Mouse (Mus musculus) forebrain, embryonic 15.5 days (tissue): Measurements from ENCODE around the gene Eef1g. TPM values are rescaled to one million over a fixed set of nuclear protein-coding genes. Genes with fewer than 3 reads are reported as not detected.
A peak's percentile ranks its signal among the peaks of the same experiment; 100 is the strongest.

Experiments
- ATAC-seq: fragments of 200-750 bp; cut with Nextera tagmentation; replicated peaks from 2 replicates; pipeline ENCODE4 v1.8.0; 2017; ENCODE audit warnings: mild to moderate bottlenecking, moderate TSS enrichment, moderate library complexity
- H3K27ac ChIP-seq: fragments of 300-500 bp; sonication (generic); replicated peaks from 2 replicates; pipeline ENCODE4 v1.5.1; 2015; ENCODE audit warnings: mild to moderate bottlenecking, inconsistent platforms
- H3K27me3 ChIP-seq: fragments of 300-500 bp; sonication (generic); 2 replicates; pipeline ENCODE4 v1.6.1; 2015; ENCODE audit warnings: inconsistent platforms
- H3K36me3 ChIP-seq: fragments of 300-500 bp; sonication (generic); 2 replicates; pipeline ENCODE4 v1.6.1; 2015; ENCODE audit warnings: mild to moderate bottlenecking, inconsistent platforms
- H3K4me1 ChIP-seq: fragments of 300-500 bp; sonication (generic); 2 replicates; pipeline ENCODE4 v1.6.1; 2015; ENCODE audit warnings: inconsistent platforms
- H3K4me2 ChIP-seq: fragments of 300-500 bp; sonication (generic); replicated peaks from 2 replicates; pipeline ENCODE4 v1.6.1; 2015; ENCODE audit warnings: mild to moderate bottlenecking, inconsistent platforms
- H3K4me3 ChIP-seq: fragments of 300-500 bp; sonication (generic); 2 replicates; pipeline ENCODE4 v1.5.1; 2015; ENCODE audit warnings: mild to moderate bottlenecking, inconsistent platforms
- H3K9ac ChIP-seq: fragments of 300-500 bp; sonication (generic); replicated peaks from 2 replicates; pipeline ENCODE4 v1.6.1; 2015; ENCODE audit warnings: mild to moderate bottlenecking, inconsistent platforms
- H3K9me3 ChIP-seq: fragments of 300-500 bp; sonication (generic); 2 replicates; pipeline ENCODE4 v1.6.1; 2016; ENCODE audit warnings: inconsistent platforms
- WGBS: fragments of 180-500 bp; shearing (Covaris S2); methylation state at CpG from one replicate; pipeline ENCODE4 v1.1.7; 2015; ENCODE audit warnings: mixed read lengths; 5-methylcytosine and 5-hydroxymethylcytosine counted together
- polyA plus RNA-seq: library from polyadenylated mRNA; unstranded; fragments of >200 nt; fragmentation: Nextera tagmentation; extraction: Ambion mirVana; gene quantifications from 2 replicates; pipeline ENCODE4 v1.2.1, GENCODE M21; 2015

Eef1g gene
- polyA plus RNA-seq: 336 and 348 TPM in 2 replicates

DNA sequence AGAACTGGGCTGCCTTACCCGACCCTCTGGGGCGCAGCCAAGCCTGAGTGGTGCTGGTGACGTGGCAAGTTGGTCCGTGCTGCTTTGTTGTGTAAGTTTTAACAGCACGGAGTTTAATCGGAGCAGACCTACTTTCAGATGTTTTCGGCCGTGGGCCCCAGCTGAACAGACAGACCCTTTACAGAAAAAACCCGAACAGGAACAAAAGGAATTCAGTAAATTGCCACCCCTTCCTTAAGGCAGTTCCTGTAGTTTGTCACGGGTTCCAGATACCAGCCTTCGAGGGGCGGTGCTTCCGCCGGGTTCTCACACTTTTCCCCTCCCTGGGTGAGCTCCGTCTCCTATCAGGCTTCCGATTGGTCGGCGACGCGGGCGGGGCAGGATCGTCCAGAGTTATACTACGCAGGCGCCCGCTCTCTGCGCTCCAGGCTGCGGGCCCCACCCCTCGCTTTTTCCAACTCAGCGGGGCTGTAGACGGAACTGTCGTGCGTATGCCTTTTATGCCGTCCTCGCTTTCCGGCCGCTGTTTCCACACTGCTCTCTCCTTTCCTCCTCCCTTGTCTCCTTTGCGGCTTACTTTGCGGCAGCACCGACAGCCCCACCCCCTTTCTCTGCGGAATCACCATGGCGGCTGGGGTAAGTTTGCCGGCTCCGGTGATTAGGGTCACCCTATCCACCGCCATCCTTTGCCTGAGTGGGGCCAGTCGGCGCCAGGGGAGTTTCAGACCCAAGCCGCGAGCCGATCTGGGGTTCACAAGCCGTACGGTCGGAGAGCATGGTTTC is at the start of gene Eef1g:
Eef1g (plus strand) TSS at position 452 of the 783 bp plus-strand sequence.
- H3K9me3 ChIP-seq: no peaks in the 10 kb centered on the region
- H3K27me3 ChIP-seq: no peaks in the 10 kb centered on the region
- H3K27ac ChIP-seq: peak within 1 kb of the TSS; percentile 87
- peaks cover 24% of the 10 kb centered on the region for H3K4me1 ChIP-seq
- peak; percentile 99 for ATAC-seq
- WGBS: under 1% methylated on average over 52 of the region's 52 CpGs
- H3K4me3 ChIP-seq: peak within 1 kb of the TSS; percentile 83
- peaks cover 76% of the 10 kb centered on the region for H3K36me3 ChIP-seq
- peak within 1 kb of the TSS; percentile 59 for H3K4me2 ChIP-seq
- peak within 1 kb of the TSS; percentile 80 for H3K9ac ChIP-seq

DNA sequence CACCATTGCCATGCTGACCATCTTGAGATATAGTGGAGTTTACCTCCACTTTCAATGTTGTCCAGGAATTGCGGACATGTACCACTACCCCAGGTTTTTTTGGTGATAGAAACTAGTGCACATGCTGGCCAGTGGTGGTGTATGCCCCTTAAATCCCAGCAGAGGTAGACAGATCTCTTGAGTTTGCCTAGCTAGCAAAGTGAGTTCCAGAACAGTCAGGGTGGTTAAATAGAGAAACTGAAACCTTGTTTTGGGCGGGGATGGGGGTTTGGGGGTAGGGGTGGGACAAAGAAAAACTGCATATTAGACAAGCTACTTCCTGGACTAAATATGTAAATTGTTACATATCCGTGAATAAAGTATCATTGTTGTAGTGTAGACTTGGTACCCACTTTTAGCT is 47.8 kb upstream of the Eef1g start:
- Histone ChIP-seq H3K27me3 (no peaks in the 10 kb centered on the region), H3K9ac (no peak overlapping the region), H3K36me3 (peaks cover 29% of the 10 kb centered on the region), H3K9me3 (no peaks in the 10 kb centered on the region), H3K4me1 (peaks cover 18% of the 10 kb centered on the region), H3K27ac (no peak overlapping the region), H3K4me3 (no peak overlapping the region), H3K4me2 (no peak overlapping the region)
- no peak for ATAC-seq
- WGBS: 95% methylated on average over 3 of the region's 3 CpGs

DNA sequence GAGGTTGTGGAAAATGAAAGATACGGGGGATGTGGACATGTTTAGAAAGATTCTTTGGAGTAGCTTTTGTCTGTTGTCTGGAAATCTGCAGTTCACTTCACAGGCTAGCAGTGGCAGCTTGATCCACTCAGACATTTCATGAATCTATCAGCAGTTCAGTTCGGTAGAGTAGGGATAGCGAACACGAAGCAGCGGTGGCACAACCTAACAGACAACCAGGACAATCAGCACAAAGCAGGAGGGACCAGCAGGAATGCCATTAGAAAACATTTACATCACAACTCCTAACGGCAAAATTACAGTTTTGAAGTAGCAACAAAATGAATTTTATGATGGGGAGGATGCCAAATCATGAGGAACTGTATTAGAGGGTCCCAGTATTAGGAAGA is 47.2 kb upstream of the Eef1g start:
- Histone ChIP-seq H3K9me3 (no peaks in the 10 kb centered on the region), H3K9ac (peak overlapping the region; percentile 81), H3K4me1 (peaks cover 18% of the 10 kb centered on the region), H3K4me3 (peak overlapping the region; percentile 74), H3K36me3 (peaks cover 26% of the 10 kb centered on the region), H3K4me2 (peak overlapping the region; percentile 68), H3K27ac (peak overlapping the region; percentile 85), H3K27me3 (no peaks in the 10 kb centered on the region)
- WGBS: 68% methylated on average over 6 of the region's 6 CpGs
- 0 out of 2 replicates have a peak, but pooled peaks have one; percentile 10 for ATAC-seq

DNA sequence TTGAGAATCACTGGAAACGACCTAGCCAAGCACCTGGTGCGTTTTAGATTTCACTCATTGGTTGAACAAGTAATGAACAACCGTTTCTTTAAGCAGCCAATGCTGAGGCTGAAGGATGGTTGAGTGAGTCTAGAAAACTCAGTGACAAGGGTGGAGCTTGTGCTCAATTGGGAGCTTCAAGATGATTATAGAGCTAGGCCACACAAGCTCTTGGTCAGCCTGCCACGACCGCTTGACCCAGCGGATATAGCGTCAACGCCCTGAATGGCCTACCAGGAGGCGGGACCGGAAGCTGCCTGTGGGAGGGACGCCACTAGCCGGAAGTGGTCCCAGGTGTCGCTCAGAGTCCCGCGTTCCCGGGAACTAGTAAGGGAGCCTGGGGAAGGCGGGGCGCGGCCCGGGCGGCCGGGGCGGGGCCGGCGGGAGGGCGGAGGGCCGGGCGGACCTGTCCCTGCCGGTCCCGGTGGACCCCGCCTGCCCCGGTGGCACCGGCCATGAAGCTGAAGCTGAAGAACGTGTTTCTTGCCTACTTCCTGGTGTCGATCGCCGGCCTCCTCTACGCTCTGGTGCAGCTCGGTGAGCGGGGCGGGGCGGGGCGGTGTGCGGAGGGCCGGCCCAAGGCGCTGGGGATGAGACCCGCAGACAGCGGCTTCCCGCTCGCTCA is 46.6 kb upstream of the Eef1g start, which contains the start of gene B3gat3:
B3gat3 (plus strand) TSS at position 302 of the 664 bp plus-strand sequence.
- Histone ChIP-seq H3K4me1 (peaks cover 18% of the 10 kb centered on the region), H3K36me3 (peaks cover 21% of the 10 kb centered on the region), H3K4me2 (peak within 1 kb of the TSS; percentile 68), H3K9me3 (no peaks in the 10 kb centered on the region), H3K27me3 (no peaks in the 10 kb centered on the region), H3K27ac (peak within 1 kb of the TSS; percentile 85), H3K9ac (peak within 1 kb of the TSS; percentile 81), H3K4me3 (peak within 1 kb of the TSS; percentile 74)
- WGBS: 2% methylated on average over 50 of the region's 50 CpGs
- ATAC-seq: peak; percentile 98

DNA sequence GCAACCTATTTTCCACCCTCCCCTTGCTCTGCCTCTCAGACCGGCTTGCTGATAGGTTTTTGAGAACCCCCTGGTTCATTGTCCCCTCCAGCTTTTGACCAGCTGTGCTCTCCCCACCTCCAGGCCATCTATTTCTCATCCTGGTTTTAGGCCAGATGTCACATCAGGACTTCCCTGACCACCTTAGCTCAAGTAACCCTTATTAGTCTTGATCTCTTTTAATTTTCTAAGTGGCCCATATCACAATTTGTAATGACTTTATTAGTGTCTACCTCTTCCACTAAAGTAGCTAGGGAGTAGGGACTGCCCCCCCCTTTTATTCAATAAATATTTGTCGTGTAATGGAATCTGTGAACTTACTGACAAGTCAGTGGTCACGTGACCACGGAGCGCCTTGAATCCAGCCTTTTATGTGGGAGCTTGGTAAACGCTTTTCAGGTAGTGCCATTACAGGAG is 46.0 kb upstream of the Eef1g start:
- H3K27me3 ChIP-seq: no peaks in the 10 kb centered on the region
- peaks cover 18% of the 10 kb centered on the region for H3K4me1 ChIP-seq
- H3K36me3 ChIP-seq: peaks cover 19% of the 10 kb centered on the region
- no peaks in the 10 kb centered on the region for H3K9me3 ChIP-seq
- H3K4me3 ChIP-seq: peak overlapping the region; percentile 74
- WGBS: under 1% methylated on average over 6 of the region's 6 CpGs
- H3K4me2 ChIP-seq: peak overlapping the region; percentile 68
- peak overlapping the region; percentile 81 for H3K9ac ChIP-seq
- peak overlapping the region; percentile 85 for H3K27ac ChIP-seq
- no peak; the same call in 1 of the 2 replicates for ATAC-seq

DNA sequence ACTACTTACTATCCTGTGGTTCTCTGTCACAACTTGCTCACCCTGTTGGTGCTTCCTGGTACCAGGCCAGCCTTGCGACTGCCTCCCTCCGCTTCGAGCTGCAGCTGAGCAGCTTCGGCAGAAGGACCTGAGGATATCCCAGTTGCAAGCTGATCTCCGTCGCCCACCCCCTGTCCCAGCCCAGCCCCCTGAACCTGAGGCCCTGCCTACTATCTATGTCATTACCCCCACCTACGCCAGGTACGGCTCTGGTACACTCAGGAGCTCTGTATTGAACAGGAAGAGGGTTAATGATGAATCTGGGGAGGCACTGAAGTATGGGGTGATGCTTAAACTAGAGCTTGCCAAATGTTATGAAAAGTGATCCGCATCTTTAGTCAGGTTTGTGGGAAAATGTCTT is 45.1 kb upstream of the Eef1g start:
- Histone ChIP-seq H3K27me3 (no peaks in the 10 kb centered on the region), H3K9ac (no peak overlapping the region), H3K4me2 (0 out of 2 replicates have a peak overlapping the region, but pooled peaks have one; percentile 8), H3K9me3 (no peaks in the 10 kb centered on the region), H3K4me1 (peaks cover 18% of the 10 kb centered on the region), H3K4me3 (peak overlapping the region; percentile 74), H3K27ac (no peak overlapping the region), H3K36me3 (peaks cover 21% of the 10 kb centered on the region)
- WGBS: 84% methylated on average over 9 of the region's 9 CpGs
- ATAC-seq: no peak

DNA sequence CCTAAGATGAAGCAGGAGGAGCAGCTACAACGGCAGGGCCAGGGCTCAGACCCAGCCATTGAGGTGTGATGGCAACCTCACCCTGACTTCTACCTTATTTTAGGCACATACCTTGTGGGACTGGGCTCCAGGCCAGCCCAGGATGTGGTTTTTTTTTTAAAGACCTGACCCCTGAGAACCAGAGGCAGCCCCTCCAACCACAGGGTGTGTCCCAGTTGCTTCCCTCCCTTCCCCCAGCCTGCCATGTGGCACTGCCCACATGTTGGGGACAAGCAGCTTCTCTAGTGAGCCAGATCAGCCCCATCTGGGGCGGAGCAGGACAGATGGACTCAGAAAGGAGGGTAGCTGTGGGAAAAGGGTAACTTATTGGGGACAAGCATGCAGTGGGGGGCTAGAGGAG is 40.1 kb upstream of the Eef1g start:
- H3K4me2 ChIP-seq: no peak overlapping the region
- no peak overlapping the region for H3K4me3 ChIP-seq
- peaks cover 28% of the 10 kb centered on the region for H3K36me3 ChIP-seq
- no peak overlapping the region for H3K9ac ChIP-seq
- H3K27ac ChIP-seq: no peak overlapping the region
- H3K27me3 ChIP-seq: no peaks in the 10 kb centered on the region
- peaks cover 18% of the 10 kb centered on the region for H3K4me1 ChIP-seq
- no peaks in the 10 kb centered on the region for H3K9me3 ChIP-seq
- 91% methylated on average over 2 of the region's 2 CpGs for WGBS
- no peak for ATAC-seq

DNA sequence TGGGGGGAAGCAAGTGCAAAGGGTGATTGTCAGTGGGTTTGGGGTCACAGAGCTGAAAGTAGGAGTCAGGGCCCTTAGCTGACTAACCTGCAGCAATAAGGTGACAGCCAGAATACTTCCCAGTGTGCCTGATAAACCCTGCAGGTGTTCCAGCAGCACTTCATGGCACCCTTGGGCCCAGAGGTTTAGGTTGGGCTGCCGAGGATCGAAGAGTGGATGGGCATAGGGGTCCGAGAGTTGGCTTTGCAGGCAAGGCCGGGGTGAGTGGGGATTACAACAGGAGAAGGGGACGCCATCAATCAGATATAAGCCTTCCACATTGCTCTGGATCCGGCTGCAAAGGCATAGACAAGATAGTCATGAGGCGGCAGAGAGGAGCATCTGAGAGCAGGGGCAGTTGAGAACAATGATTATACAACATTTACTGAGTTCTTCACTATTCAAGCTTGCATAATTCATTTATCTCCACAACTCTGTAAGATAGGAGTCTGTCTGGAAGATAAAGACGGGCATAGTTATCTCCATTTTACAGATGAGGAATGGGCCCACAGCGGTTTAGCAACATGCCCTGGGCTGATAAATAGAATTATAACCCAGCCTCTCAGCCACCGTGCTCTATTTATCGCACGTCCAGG is 38.8 kb upstream of the Eef1g start:
- 92% methylated on average over 12 of the region's 12 CpGs for WGBS
- Histone ChIP-seq H3K9ac (no peak overlapping the region), H3K4me3 (no peak overlapping the region), H3K27me3 (no peaks in the 10 kb centered on the region), H3K9me3 (no peaks in the 10 kb centered on the region), H3K36me3 (peaks cover 28% of the 10 kb centered on the region), H3K4me1 (peaks cover 16% of the 10 kb centered on the region), H3K4me2 (no peak overlapping the region), H3K27ac (no peak overlapping the region)
- ATAC-seq: no peak

DNA sequence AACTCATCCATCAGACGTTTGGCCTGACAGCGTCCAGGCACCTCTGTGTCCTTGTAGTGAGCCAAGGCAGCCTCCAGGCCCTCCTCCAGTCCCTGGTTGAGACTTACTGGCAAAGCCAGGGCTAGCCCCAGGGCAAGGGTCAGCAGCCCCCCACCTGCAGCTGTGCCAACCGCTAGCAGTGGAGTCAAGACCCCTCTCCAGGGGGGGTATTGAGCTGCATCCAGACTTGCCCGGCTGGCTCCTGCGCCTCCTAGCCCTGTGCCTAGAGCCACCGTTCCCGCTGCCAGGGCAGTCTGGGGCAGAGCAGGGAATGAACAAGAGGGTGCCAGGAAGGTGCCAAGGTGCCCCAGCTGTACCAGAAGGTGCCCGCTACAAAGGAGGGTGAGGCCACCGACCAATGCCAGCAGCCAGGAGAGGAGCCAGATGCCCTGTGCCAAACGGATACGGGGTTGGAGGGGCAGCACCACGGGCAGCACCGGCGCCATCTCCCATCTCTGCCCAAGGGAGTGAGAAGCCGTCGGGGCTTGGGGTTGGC is 38.1 kb upstream of the Eef1g start:
- H3K27ac ChIP-seq: 0 out of 2 replicates have a peak overlapping the region, but pooled peaks have one; percentile 12
- no peaks in the 10 kb centered on the region for H3K9me3 ChIP-seq
- peak overlapping the region; percentile 59 for H3K9ac ChIP-seq
- H3K4me1 ChIP-seq: peaks cover 16% of the 10 kb centered on the region
- peak overlapping the region; percentile 67 for H3K4me2 ChIP-seq
- H3K4me3 ChIP-seq: peak overlapping the region; percentile 50
- H3K27me3 ChIP-seq: no peaks in the 10 kb centered on the region
- peaks cover 28% of the 10 kb centered on the region for H3K36me3 ChIP-seq
- 11% methylated on average over 16 of the region's 16 CpGs for WGBS
- peak; percentile 33; the same call in 1 of the 2 replicates for ATAC-seq

DNA sequence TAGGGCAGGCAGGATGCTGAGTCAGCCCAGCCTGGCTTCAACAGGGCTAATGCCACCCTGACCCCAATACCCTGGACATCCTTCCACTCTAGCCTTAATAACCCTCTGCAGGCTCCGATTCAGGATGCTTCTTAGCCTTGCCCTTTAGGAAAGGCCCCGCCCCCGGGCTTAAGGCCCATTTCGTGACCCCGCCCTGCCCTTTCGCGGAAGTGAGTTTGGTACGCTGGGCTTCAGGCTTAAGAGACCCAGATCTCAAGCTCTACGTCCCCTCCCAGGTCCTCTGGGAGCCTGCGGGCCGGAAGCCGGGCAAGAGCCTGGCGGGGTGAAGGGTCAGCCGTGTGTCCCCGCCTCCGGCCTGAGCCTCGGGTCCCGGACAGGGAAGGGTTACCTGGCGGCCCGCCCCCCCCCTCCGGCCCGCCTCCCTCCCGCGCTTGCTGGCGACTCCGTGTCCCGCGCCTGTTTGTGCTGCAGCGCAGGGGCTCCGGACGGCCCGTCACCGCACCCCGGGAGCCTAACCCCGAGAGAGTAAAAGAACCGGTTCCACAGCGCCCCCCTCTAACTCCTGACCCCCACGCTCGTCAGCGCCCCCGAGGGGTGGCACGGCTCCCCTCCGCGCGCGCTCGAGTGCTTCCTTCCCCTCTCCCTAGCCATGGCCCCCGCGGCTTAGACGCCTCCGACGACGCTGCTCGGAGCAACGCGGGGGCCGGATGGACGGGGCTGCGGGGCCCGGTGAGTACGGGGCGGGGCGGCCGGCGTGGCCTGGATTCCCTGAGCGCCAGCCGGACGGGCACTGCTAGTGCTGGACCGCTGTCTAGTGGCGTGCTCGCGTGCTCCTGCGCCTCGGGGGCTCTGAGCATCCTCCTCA is 37.4 kb upstream of the Eef1g start, which contains the start of the genes Rom1 and Eml3:
Rom1 (minus strand) TSS at position 133 of the 865 bp plus-strand sequence.
Eml3 (plus strand) TSS at position 329 of the 865 bp plus-strand sequence.
- peak within 1 kb of the TSS; percentile 50 for H3K4me3 ChIP-seq
- peak; percentile 64 for ATAC-seq
- H3K27me3 ChIP-seq: no peaks in the 10 kb centered on the region
- H3K4me1 ChIP-seq: peaks cover 16% of the 10 kb centered on the region
- under 1% methylated on average over 64 of the region's 74 CpGs for WGBS
- H3K36me3 ChIP-seq: peaks cover 26% of the 10 kb centered on the region
- no peaks in the 10 kb centered on the region for H3K9me3 ChIP-seq
- H3K27ac ChIP-seq: peak within 1 kb of the TSS; percentile 12; the same call in 1 of the 2 replicates
- peak within 1 kb of the TSS; percentile 67 for H3K4me2 ChIP-seq
- peak within 1 kb of the TSS; percentile 59 for H3K9ac ChIP-seq

DNA sequence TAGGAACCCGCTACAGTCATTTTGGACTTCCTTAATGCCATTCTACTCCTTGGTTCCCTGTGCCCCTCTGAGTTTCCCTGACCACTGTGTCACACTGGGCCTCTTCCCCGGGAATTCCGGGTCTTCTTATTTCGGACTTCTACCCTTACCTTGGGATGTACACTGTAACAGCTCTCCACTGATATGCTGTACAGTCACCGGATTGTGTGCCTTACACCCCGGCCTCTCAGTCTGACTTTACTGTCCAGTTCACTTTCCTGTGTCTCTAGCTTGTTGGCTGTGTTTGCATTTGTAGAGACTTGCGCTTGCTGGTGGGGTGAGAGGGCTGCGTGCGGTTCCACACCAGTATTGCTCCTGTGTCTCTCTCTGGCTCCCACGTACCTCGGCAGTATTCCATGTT is 36.7 kb upstream of the Eef1g start:
- H3K9me3 ChIP-seq: no peaks in the 10 kb centered on the region
- ATAC-seq: peak; percentile 14; the same call in 1 of the 2 replicates
- no peak overlapping the region for H3K27ac ChIP-seq
- H3K4me2 ChIP-seq: peak overlapping the region; percentile 67
- peak overlapping the region; percentile 50 for H3K4me3 ChIP-seq
- H3K4me1 ChIP-seq: peaks cover 16% of the 10 kb centered on the region
- H3K36me3 ChIP-seq: peaks cover 25% of the 10 kb centered on the region
- peak overlapping the region; percentile 59 for H3K9ac ChIP-seq
- H3K27me3 ChIP-seq: no peaks in the 10 kb centered on the region
- 17% methylated on average over 11 of the region's 11 CpGs for WGBS
